Mouse (Mus musculus) megakaryocyte, adult 5-6 weeks (primary cell): ENCODE data around the gene Galm. TPM values are rescaled to one million over a fixed set of nuclear protein-coding genes. Genes with fewer than 3 reads are reported as not detected.

Experiments
- ATAC-seq: 2 replicates; pipeline ENCODE4 v1.8.0; 2016; ENCODE audit warnings: mild to moderate bottlenecking, inconsistent platforms; ENCODE audit not compliant: poor library complexity, severe bottlenecking
- total RNA-seq, 2 experiments: library from RNA; stranded (forward) in 1 of 2; stranded (reverse) in 1 of 2; fragments of 153-499, 151-499 nt in 1 of 2; fragments of 221-1000, 200-1000 nt in 1 of 2; gene quantifications; 2 replicates each; pipeline versions ENCODE4 v1.2.3 to v1.2.4; 2015 to 2017

The Galm gene
- total RNA-seq, 2 experiments from 2014 or later = 5.1 to 6.3 TPM

DNA sequence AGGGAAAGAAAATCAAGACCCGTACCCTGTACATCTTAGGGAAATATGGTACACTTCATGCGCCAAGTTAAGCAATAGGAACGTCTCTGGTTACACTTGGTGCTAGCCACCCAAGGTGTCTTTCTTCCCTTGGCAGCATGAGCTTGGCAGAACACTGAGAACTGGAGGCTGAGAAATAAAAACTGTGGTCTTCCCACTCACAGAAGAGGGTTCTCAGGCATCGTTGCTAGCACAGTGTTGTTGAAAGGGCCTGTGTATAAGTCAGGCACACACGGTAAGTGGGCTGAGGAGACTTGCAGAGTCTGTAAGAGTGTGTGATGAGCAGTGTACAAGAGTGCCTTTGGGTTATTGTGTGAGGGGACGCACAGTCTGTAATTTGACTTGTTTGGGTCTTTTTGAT, 1.1 kb upstream of the Galm start:
- no peak for ATAC-seq

DNA sequence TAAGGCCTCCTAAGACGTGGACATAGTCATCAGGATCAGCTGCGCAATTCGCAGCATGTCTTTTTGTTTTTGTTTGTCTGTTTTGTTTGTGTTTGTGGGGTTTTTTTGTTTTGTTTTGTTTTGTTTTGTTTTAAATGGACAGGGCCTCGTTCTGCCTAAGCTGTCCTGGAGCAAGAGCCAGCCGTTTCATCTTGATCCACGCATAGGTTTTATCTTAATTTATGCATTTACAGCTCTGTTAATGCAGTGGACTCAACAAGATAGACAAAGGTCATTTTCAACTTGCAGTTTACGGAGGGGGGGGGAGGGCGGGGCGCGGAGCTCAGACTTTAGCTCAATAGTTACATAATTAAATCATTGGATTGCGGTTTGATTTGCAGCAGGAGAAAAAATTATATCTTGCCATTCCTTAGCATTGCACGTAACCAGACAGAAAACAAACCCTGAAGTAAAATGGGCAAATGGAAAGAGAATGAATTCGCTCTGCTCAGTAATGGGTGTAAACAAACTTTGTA, 1.3 kb downstream of the Galm start:
- ATAC-seq = no peak

DNA sequence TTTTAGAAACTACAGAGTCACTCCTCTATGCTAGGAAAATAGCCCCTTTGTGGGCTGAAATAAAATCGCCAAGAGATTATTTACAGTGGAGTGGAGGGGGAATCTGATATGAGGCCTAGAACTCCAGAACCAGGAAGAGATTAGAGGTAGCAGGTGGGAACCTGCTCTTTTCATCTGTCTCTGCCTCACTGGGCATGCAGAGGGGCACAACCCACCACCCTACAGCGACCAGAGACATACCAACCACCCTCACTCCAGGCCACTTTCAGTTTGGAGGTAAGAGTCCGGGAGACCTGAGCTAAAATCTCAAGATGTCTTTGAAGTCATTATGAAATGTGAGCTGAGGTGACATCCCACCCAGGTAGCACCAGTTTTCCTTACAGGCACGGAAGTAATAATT, 2.1 kb downstream of the Galm start:
- ATAC-seq = no peak

DNA sequence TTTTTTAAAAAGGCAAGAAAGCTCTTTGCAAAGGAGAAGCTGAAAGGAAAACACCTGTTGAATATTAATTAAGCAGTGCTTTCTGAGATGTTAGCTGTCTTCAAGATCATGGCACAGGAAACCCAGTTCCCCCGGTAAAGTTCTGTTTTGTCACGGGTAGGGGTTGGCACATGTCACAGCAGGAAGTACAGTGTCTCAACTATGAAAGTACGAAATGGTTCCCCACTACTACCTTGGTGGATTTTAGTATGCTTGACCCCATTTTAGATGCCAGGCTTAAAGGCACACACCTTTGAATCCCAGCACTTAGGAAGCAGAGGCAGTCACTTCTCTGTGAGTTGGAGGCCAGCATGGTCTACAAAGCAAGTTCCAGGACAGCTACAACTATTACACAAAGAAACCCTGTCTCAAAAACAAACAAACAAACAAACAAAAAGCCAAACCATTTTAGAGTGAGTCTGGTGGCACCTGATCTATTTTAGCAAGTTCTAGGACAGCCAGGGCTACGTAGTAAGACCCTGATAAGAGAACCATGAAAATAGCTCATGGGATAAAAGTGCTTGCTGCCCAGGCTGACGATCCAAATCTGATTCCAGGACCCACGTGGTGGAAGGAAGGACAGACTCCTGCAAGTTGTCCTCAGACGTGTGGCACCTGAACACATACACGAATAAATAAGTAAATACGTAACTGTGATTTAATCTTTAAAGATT, 3.6 kb downstream of the Galm start:
- ATAC-seq = peak; percentile 77

DNA sequence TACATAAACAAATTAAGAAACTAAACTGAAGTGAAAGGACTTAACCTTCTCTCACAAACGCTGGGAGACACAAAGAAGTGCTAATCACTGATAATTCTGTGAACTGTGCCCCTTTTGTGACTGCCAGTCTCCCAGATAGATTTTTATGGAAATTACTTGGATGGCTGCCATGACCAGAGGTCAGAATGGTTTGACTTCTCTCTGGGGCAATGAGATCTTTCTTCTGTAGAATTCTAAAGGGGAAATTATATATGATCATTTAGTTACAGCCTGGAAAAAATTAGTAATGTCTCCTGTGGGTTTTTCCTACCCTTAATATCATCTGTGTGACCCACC, 4.1 kb downstream of the Galm start:
- no peak for ATAC-seq

DNA sequence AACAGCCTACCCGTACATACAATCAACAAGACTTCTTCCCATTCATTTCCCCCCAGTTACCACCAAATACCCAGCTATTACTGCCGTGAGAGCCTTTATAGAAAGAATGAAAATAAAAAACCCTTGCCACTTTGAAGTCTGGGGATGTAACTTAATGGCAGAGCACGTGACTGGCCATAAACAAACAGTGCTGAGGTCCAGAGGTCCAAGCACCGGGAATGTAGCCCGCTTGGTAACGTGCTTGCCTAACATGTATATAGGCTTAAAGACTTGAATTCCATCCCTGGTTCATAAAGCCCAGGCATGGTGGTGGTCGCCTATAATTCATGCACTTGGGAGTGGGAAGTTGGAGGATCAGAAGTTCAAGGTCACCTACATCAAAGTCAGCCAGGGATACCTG, 4.6 kb downstream of the Galm start:
- no peak for ATAC-seq

DNA sequence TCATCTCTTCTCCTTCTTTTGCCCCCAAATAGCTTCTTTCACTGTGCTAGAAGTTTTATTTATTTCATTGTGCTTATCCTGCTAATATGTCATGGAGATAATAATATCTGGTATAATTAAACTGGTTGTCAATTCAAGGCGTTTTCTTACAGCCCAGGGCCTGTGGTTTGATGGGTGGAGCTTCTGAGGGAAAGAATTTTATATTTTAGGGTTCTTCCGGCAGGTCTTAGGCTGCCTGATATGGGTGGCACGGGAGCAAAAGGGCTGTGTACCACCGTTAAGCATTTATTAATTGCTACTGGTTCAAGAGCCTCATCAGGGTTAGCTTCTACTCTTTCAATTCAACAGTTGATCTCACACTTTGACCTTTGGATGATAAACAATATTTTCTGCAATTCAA, 5.2 kb downstream of the Galm start:
- no peak for ATAC-seq

DNA sequence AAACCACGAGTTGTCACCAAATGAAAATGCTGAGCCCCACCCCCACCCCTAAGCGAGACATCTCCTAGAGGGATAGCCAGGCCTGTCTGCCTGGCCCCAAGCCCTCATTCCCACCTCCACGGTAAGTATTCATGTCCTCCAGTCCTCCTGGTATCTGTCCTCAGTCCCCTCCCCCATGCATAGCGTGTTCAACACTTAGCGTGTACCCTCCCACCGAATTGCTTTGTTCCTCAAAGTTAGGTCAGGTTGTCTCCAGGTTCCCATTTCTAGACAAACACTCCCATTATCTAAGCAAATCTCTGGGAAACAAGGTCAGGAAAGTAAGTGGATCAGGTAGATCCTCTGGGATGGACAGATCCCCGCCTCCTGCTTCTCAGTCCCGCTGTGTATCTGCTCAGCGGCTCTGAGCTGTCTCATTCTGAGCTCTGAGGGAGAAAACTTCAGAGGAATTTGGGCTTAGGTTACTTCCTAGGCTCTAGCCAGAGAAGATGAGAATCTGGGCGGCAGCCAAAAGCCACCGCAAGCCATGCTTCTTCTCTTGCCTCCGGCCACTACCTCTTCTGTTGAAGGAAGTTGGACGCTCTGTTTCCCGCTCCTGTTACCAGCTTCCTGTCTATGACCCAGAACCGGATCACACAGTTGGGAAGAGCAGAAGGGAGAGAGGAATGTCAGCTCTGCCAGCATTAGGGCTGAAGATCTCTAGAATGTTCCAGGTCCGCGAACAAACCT, 11.3 kb downstream of the Galm start:
- peak; percentile 75 for ATAC-seq

DNA sequence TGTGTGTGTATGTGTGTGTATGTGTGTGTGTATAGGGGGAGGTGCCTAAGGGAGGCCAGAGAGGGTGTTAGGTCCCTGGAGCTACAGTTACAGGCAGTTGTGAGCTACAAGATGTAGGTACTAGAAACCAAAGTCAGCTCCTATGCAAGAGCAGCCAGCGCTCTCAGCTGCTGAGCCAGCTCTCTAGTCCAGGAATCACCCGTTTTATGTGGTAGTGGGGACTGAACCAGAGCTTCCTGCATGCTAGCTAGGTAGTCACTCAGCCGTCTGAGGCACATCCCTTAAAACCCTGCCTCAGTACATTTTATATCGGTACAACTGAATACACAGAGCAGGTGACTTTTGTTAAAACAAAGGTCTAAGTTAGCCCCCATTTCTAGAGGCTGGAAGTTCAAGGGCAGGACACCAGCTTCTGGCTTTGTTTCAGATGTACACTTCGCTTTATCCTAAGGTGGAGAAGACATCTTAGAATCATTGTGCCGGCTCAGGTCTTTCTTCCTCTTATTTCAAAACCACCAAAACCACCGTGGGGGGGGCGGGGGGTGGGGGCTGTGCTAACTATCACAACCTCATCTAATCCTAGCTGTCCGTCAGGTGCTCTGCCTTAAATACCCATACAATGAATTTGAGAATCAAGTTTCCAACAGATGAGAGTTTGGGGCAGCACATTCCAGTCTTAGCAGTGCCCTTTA, 12.6 kb downstream of the Galm start:
- ATAC-seq = peak; percentile 69

DNA sequence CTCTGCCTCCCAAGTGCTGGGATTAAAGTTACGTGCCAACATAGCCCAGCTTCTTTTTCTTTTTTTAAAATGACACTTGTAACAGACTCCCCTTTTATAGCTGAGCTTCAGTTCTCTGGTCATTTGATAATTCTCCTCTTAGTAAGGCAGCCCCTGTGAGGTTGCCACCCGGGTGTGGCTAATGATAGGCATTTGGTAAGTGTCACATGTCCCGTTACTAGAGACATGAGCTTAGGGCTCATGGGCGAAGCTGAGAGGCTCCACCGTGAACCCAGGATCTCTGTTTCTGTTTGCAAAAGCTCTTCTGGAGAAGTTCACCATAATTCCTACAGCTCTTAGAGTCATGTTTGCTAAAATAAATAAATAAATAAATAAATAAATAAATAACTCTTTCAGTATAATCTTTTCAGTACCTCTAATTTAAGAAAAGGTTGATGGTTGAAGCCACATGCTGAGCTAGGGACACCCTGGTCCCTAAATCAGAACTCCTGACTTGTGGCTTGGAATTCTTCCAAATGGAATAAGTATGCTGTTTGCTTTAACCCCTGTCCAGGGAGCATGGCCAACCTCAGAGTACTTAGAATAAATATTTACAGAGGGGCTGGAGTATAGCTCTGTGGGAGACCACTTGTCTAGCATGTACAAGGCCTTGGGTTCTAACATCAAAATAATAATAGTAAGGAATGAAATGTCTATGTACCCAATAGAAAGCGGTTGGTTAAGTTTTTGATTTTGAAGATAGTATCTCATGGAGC, 16.4 kb downstream of the Galm start:
- no peak for ATAC-seq

DNA sequence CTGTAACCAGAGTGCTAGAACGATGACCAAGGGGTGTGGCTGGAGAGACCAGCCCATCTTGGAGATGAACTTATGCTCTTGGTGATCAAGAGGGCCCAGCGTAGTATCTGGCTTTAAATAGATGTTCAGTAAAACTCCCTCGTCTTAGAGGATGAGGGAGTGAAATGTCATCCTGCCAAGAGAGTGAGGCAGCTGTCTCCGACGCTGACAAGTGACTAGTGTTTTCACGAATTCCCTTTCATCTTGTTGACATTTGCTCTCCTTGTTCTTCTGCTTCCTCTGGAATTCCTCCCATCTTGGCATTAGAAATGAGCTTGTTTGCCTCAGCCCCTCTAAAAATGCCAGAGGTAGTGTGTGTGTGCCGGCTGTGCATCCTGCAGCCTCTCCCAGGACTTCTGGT, 17.9 kb downstream of the Galm start:
- no peak for ATAC-seq

DNA sequence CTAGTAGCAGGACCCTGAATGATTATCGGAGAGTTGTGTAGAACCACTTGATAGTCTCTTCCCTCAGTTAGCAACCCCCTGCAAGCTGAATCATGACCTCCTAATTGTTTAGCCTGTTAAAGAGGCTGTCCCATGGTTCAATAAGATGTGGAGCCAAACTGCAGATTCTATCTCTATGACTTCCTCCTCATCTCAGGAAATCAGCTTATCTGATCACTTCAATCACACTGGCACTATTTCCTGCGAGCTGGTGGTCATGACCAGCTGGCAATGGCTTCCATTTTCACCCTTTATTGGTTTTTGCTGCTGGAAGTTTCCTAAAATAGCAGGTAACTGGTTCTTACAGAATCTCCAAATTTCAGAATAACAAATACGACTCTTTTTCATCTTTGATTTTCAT, 18.5 kb downstream of the Galm start:
- no peak for ATAC-seq

DNA sequence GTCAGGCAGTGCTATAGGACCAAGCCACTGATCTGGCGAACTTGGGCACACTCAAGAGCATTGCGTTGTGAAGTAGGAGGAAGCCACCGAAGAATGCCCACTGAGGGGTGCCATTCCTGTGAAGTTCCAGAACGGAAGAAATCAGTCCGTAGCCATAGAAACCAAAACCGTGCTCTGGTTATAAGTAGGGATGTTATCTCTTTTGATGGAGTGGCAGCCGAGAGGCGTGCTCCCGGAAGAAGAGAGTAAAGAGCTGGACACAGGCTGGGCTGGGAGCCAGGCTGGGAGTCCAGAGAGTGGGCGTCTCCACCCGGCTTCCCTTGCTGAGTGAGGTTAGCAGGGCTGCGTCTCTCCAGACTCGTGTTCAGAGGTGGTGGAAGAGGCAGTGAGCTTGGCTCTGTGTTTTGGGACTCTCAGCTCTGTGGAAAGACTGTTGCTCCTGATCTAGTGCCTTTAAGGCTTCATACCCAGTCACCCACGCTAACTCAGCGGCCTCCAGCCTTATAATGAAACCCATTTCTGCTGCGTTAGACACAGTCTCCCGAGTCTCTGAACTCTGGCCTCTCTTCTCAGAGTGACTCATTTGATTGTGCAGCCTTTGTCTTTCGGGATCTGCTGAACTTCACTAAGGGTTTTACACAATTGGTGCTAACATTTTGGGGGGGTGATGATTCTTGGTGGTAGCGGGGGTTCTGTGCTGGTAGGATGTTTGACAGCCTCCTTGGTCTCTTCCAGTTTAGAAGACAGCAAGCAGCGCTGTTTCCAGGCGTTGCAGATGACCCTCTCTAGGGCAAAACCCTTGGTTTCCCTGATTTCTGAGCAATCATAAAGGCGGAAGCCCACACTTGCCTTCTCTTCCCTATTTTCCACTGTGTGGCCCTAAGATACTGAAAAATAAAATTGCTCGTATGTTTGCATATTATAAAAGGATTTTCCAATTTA, 21.1 kb downstream of the Galm start:
- ATAC-seq = no peak

DNA sequence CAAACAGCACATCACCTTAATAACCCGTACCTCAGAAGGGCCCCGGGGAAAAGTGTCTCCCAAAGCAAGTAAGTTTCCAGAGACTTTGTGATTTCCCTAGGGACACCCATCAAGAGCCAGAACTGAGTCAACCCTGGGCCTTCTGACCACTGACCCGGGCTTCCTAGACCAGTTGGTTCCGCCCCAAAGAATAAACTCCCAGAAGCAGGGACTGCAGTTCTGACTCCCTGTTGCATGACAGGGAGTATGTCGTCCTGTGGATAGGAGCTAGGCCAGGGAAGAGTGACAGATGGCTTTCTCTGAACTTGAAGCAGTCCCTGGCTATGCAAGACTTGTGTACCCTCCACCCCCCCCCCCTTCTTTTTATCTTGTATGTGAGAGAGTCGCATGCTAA, 21.7 kb downstream of the Galm start:
- no peak for ATAC-seq

DNA sequence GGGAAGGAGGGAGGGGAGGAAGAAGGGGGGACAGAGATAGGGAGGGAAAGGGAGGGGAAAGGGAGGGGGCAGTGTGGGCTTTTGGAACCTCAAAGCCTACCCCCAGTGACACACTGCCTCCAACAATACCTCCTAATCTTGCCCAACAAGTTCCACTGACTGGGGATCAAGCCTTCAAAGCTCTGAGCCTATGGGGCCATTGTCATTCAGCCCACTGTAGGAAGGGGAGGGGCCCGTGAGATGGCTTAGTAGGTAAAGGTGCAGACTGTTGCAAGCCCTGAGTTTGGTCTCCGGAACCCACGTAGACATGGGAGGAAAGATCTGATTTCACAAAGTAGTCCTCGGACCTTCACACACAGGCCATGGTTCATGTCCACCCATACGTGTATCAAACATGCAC, 24.1 kb downstream of the Galm start:
- no peak for ATAC-seq

DNA sequence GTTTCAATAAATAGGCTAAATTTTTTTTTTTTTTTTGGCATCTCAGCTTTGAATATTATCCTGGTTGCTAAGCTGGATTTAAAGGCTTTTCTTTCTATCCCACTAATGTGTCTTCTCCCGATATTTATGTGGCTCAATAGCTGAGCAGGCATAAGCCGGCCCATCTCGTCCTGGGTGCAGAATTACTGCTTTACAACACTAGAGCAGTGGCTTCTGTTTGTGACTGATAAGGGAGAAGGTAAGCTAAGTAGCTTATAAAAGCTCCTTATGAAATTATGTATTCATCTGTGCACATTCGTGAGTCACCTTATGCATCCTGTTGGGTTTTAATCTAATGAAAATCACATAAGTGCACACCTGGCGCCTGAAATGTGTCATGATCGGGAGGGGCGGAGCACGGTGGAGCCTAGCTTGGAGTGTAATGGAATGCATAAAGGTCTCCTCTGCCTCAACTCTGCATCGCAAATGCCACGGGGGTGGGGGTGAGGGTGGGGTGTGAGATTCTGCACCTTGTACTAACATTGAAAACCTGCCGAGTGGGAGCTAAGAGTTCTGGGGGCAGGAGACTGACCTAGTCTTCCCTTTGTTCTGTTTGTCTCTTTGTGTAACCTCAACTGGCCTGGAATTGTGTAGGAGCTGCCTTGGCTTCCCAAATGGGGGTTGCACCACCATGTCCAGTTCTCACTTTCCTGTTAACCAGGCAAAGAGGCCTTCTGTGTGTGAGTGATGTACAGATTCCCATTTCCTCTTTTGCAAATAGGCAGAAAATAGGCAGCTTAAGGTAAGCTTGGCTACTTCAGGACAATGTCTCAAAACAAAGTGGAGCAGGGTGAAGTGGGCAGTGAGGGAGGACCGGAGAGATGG, 25.7 kb downstream of the Galm start:
- ATAC-seq = no peak

DNA sequence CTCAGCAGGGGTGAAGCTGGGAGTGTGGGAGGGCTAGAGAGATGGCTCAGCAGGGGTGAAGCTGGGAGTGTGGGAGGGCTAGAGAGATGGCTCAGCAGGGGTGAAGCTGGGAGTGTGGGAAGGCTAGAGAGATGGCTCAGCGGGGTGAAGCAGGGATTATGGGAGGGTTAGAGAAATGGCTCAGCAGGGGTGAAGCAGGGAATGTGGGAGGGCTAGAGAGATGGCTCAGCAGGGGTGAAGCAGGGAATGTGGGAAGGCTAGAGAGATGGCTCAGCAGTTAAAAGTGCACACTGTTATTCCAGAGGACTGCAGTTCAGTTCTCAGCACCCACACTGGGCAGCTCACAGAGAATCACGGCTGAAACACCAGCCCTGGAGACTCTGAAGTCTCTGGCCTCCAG, 26.4 kb downstream of the Galm start:
- ATAC-seq = no peak

DNA sequence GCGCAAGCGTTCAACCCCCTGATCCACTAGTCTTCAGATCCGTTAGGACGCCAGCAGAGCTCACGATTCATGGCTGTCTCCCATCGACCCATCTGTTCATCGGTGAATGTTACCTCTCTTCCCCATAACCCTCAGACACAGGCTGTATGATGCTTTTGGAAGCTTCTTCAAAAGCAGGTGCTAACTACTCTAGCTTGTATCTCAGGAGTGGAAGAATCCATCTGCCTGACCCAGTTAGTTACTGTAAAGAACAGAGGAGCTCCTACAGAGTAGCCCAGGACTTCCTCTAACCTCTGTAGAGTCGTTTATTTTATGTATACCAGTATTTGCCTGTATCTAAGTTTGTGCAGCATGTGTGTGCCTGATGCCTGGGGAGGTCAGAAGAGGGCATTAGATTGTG, 29.6 kb downstream of the Galm start:
- ATAC-seq = no peak

DNA sequence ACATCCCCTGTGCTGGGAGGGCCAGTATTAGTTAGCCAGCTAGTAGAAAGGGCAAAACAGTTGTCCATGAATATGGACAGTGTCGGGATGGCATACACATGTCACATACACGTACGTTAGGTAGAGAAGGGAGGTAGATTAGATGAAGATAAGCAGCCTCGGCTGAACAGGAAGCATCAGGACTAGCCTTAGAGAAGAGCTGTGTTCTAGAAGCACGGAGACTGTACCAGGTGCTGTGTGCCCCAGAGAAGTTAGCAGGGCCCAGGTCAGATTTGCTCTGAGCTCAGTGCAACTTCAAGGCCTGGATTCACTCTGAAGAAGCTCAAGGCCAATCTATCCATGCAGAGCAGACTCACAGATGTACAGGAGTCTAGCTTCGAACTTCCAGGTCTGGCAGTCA, 30.2 kb downstream of the Galm start:
- ATAC-seq = no peak
